Mouse (Mus musculus) C2C12 (cell line): ENCODE results near the gene Syt1.

ENCODE experiments used
- CTCF ChIP-seq: IDR thresholded peaks from one replicate; pipeline ENCODE4 v1.5.1; 2011; ENCODE audit not compliant: control insufficient read depth, insufficient read depth, insufficient read length
- MAX ChIP-seq: IDR thresholded peaks from one replicate; pipeline ENCODE4 v1.6.1; 2011; ENCODE audit warnings: mild to moderate bottlenecking, control low read depth
- MYOD1 ChIP-seq: IDR thresholded peaks from one replicate; pipeline ENCODE4 v1.6.1; 2011; ENCODE audit warnings: low read depth; ENCODE audit not compliant: control insufficient read depth, insufficient read length
- MYOG ChIP-seq: IDR thresholded peaks from one replicate; pipeline ENCODE4 v1.6.1; 2011; ENCODE audit not compliant: control insufficient read depth, insufficient read length; ENCODE audit errors: extremely low read depth

GRCm38 (mm10) chr10:108804380-108804779, 206.4 kb downstream of the Syt1 start:
- TF ChIP-seq CTCF, result no peak
- TF ChIP-seq MYOD1, result no peak
- no peak for TF ChIP-seq MAX
- no peak for TF ChIP-seq MYOG
